Mouse (Mus musculus) liver, embryonic 16.5 days (tissue): Measurements from ENCODE around the gene Gspt1. TPM values are rescaled to one million over a fixed set of nuclear protein-coding genes. Genes with fewer than 3 reads are reported as not detected.

Experiments
- ATAC-seq: fragments of 200-750 bp; cut with Nextera tagmentation; 2 replicates; pipeline ENCODE4 v1.8.0; 2017; ENCODE audit warnings: low read depth, mild to moderate bottlenecking, moderate number of reproducible peaks, moderate library complexity
- H3K27ac ChIP-seq: fragments of 300-500 bp; sonication (generic); 2 replicates; pipeline ENCODE4 v1.5.1; 2014; ENCODE audit warnings: mild to moderate bottlenecking, low read length
- H3K27me3 ChIP-seq: fragments of 300-500 bp; sonication (generic); 2 replicates; pipeline ENCODE4 v1.6.1; 2014; ENCODE audit warnings: low read depth, low read length, mixed read lengths; ENCODE audit not compliant: control insufficient read depth, insufficient read depth
- H3K36me3 ChIP-seq: fragments of 300-500 bp; sonication (generic); 2 replicates; pipeline ENCODE4 v1.6.1; 2014; ENCODE audit warnings: mild to moderate bottlenecking; ENCODE audit not compliant: control insufficient read depth, insufficient read depth
- H3K4me1 ChIP-seq: fragments of 300-500 bp; sonication (generic); 2 replicates; pipeline ENCODE4 v1.6.1; 2014; ENCODE audit warnings: low read depth, low read length, mixed read lengths; ENCODE audit not compliant: control insufficient read depth
- H3K4me2 ChIP-seq: fragments of 300-500 bp; sonication (generic); 2 replicates; pipeline ENCODE4 v1.6.1; 2014; ENCODE audit warnings: low read depth, low read length, mixed read lengths
- H3K4me3 ChIP-seq: fragments of 300-500 bp; sonication (generic); 2 replicates; pipeline ENCODE4 v1.5.1; 2014; ENCODE audit warnings: low read depth, mild to moderate bottlenecking, low read length
- H3K9ac ChIP-seq: fragments of 300-500 bp; sonication (generic); 2 replicates; pipeline ENCODE4 v1.6.1; 2014; ENCODE audit warnings: low read depth, low read length
- H3K9me3 ChIP-seq: fragments of 300-500 bp; sonication (generic); replicated peaks from 2 replicates; pipeline ENCODE4 v1.6.1; 2016; ENCODE audit warnings: low read length; ENCODE audit not compliant: control insufficient read depth
- WGBS: fragments of 180-500 bp; shearing (Covaris S2); extraction: QIAGEN DNeasy Blood & Tissue Kit; methylation state at CpG from one replicate; pipeline ENCODE4 v1.1.7; 2014; ENCODE audit not compliant: insufficient replicate concordance; 5-methylcytosine and 5-hydroxymethylcytosine counted together
- microRNA counts: library from miRNA; unstranded; fragments of <30 nt; microRNA quantifications from one replicate; lab custom pipeline; 2016
- microRNA-seq: library from miRNA; unstranded; fragments of <30 nt; microRNA quantifications from one replicate; pipeline ENCODE4, GENCODE M21; 2016
- polyA plus RNA-seq: library from polyadenylated mRNA; unstranded; fragments of >200 nt; fragmentation: Nextera tagmentation; extraction: Ambion mirVana; gene quantifications from 2 replicates; pipeline ENCODE4 v1.2.1, GENCODE M21; 2015

Gspt1 gene
- polyA plus RNA-seq, 1 experiment from 2014 or later: 30.6 TPM

GRCm38 (mm10) chr16:11171679-11172078 lies 82.4 kb downstream of the Gspt1 start:
- WGBS: 82% methylated on average over 6 of the region's 6 CpGs

More at GRCm38 (mm10) chr16:11171679-11172078, 82.4 kb downstream of the Gspt1 start:
- no peaks in the 10 kb centered on the region for H3K9me3 ChIP-seq
- no peak overlapping the region for H3K4me3 ChIP-seq
- H3K36me3 ChIP-seq: no peaks in the 10 kb centered on the region
- H3K4me2 ChIP-seq: no peak overlapping the region
- peak overlapping the region; percentile 7; the same call in 1 of the 2 replicates for H3K27ac ChIP-seq
- peaks cover 25% of the 10 kb centered on the region for H3K4me1 ChIP-seq
- ATAC-seq: no peak
- no peaks in the 10 kb centered on the region for H3K27me3 ChIP-seq
- H3K9ac ChIP-seq: no peak overlapping the region

MicroRNAs encoded within 50 kb of the gene (microRNA counts, 519-probe panel; counts per million panel counts)
- 2,315 counts per million, percentile 49 among the panel's probes with 10 or more counts for microRNA mmu-miR-1945 (lab: Ali Mortazavi, UCI)

Small RNA genes lying within 50 kb of the gene (microRNA-seq; reads per million reads assigned to microRNA genes)
- gene Mir1945: 5.4 reads per million, percentile 19 among the genes with 10 or more reads in this experiment

Other genes with a start within 250 kb of the Gspt1 start
- 2.4 TPM in 2 replicates for gene Snn, start 193.4 kb downstream of the Gspt1 start, polyA plus RNA-seq
- 45.4 and 52.9 TPM in 2 replicates for gene Litaf, start 188.2 kb downstream of the Gspt1 start, polyA plus RNA-seq
- 13.8 and 13.9 TPM in 2 replicates for gene Txndc11, start 119.7 kb downstream of the Gspt1 start, polyA plus RNA-seq
- 37.8 and 39.1 TPM in 2 replicates for gene Zc3h7a, start 77.9 kb downstream of the Gspt1 start, polyA plus RNA-seq
- 66.9 and 74.3 TPM in 2 replicates for gene Rsl1d1, start 51.0 kb downstream of the Gspt1 start, polyA plus RNA-seq
- gene Tnfrsf17, start 59.5 kb upstream of the Gspt1 start, polyA plus RNA-seq: not detected in 2 replicates
- 4.6 and 5.1 TPM in 2 replicates for gene Snx29, start 68.6 kb upstream of the Gspt1 start, polyA plus RNA-seq